Comparison of ENCODE assay signal across 12 mouse cellular contexts in genomic region chr2:31500292-31501204, GRCm38 (mm10). TPM values are rescaled to one million over a fixed set of nuclear protein-coding genes. Genes with fewer than 3 reads are reported as not detected.
DNase-seq lines count a peak whose midpoint lies in the region; ATAC-seq and TF ChIP-seq lines count a peak whose summit lies in the region.
"Had no signal": no experiment of that assay in that cellular context is flagged by ENCODE, and none has a peak within 500 bp of the region (broad histone marks: within the 10 kb centered on the region; RNA-seq: fewer than 3 reads in every experiment).

No protein-coding gene starts in this region.

- peak overlapping the region; percentile 22 for H3K4me2 ChIP-seq in embryonic facial prominence, embryonic 13.5 days
- no peak overlapping the region for H3K4me2 ChIP-seq in hindbrain, embryonic 14.5 days (replicated peaks)
- no peak overlapping the region for H3K4me2 ChIP-seq in midbrain, embryonic 16.5 days (ENCODE audit: low read length)
- H3K4me2 ChIP-seq: limb, embryonic 13.5 days had no signal

- H3K9ac ChIP-seq in embryonic facial prominence, embryonic 13.5 days = no peak overlapping the region
- H3K9ac ChIP-seq in hindbrain, embryonic 14.5 days = no peak overlapping the region
- H3K9ac ChIP-seq in midbrain, embryonic 16.5 days (ENCODE audit: low read depth, low read length) = no peak overlapping the region

- TF ChIP-seq POLR2A in brain, embryonic 14.5 days (IDR thresholded peaks at IDR 0.05; ENCODE audit: borderline replicate concordance, extremely low read depth, insufficient read depth, insufficient read length, poor library complexity, severe bottlenecking) = no peak

- no peak for ATAC-seq in embryonic facial prominence, embryonic 13.5 days (ENCODE audit: insufficient number of reproducible peaks, insufficient read depth, low FRiP score, low TSS enrichment, low read depth)
- ATAC-seq in hindbrain, embryonic 14.5 days (ENCODE audit: low FRiP score) = peak; percentile 39; the same call in 1 of the 2 replicates
- peak; percentile 36; the same call in 1 of the 2 replicates for ATAC-seq in midbrain, embryonic 16.5 days
- no peak for ATAC-seq in monocyte, adult 5-6 weeks (replicated peaks; ENCODE audit: insufficient number of reproducible peaks, low FRiP score, low TSS enrichment, poor library complexity, severe bottlenecking)
- ATAC-seq: CD4-positive, CD25-positive, alpha-beta regulatory T cell, adult 4 months had no signal

- H3K27ac ChIP-seq in embryonic facial prominence, embryonic 13.5 days = no peak overlapping the region
- no peak overlapping the region for H3K27ac ChIP-seq in hindbrain, embryonic 14.5 days
- H3K27ac ChIP-seq in midbrain, embryonic 16.5 days (ENCODE audit: low read length) = no peak overlapping the region
- H3K27ac ChIP-seq: limb, embryonic 13.5 days had no signal

- DNase-seq in brain, embryonic 14.5 days (ENCODE audit: low read depth) = peak; percentile 89
- peak; percentile 48 for DNase-seq in hindbrain, embryonic 14.5 days (ENCODE audit: low spot score)
- DNase-seq in lung, postnatal 36 days = no peak
- DNase-seq in layer of hippocampus, adult 9-11 months = no peak
- DNase-seq: cerebellum, adult 8-10 months; kidney, adult 2 months; lung, postnatal 10 days had no signal

- no peak for TF ChIP-seq CTCF in brain, embryonic 14.5 days (IDR thresholded peaks at IDR 0.05; ENCODE audit: borderline replicate concordance, extremely low read depth, insufficient read depth, insufficient read length)

- H3K27me3 ChIP-seq in embryonic facial prominence, embryonic 13.5 days = peaks cover 70% of the 10 kb centered on the region
- H3K27me3 ChIP-seq in hindbrain, embryonic 14.5 days (ENCODE audit: control insufficient read depth, insufficient read depth, low read length) = peaks cover 76% of the 10 kb centered on the region
- H3K27me3 ChIP-seq in midbrain, embryonic 16.5 days (ENCODE audit: control insufficient read depth, insufficient read depth, low read depth, low read length) = peaks cover 21% of the 10 kb centered on the region

- no peaks in the 10 kb centered on the region for H3K36me3 ChIP-seq in embryonic facial prominence, embryonic 13.5 days
- no peaks in the 10 kb centered on the region for H3K36me3 ChIP-seq in hindbrain, embryonic 14.5 days (replicated peaks; ENCODE audit: control insufficient read depth, insufficient read depth)
- H3K36me3 ChIP-seq in midbrain, embryonic 16.5 days (ENCODE audit: control insufficient read depth, insufficient read depth, low read length) = no peaks in the 10 kb centered on the region
- H3K36me3 ChIP-seq: limb, embryonic 13.5 days had no signal

- no peak overlapping the region for H3K4me3 ChIP-seq in embryonic facial prominence, embryonic 13.5 days
- H3K4me3 ChIP-seq in hindbrain, embryonic 14.5 days (replicated peaks; ENCODE audit: low read length) = no peak overlapping the region
- H3K4me3 ChIP-seq in midbrain, embryonic 16.5 days (ENCODE audit: low read depth, low read length) = no peak overlapping the region
- H3K4me3 ChIP-seq: limb, embryonic 13.5 days had no signal

- H3K9me3 ChIP-seq in embryonic facial prominence, embryonic 13.5 days = no peaks in the 10 kb centered on the region
- H3K9me3 ChIP-seq in hindbrain, embryonic 14.5 days (ENCODE audit: control insufficient read depth, low read length) = no peaks in the 10 kb centered on the region
- no peaks in the 10 kb centered on the region for H3K9me3 ChIP-seq in midbrain, embryonic 16.5 days (replicated peaks; ENCODE audit: control insufficient read depth, low read length, poor library complexity, severe bottlenecking)
- H3K9me3 ChIP-seq: limb, embryonic 13.5 days had no signal

- peaks cover 58% of the 10 kb centered on the region for H3K4me1 ChIP-seq in embryonic facial prominence, embryonic 13.5 days
- peaks cover 59% of the 10 kb centered on the region for H3K4me1 ChIP-seq in hindbrain, embryonic 14.5 days (replicated peaks; ENCODE audit: control insufficient read depth, insufficient read depth, low read length)
- peaks cover 30% of the 10 kb centered on the region for H3K4me1 ChIP-seq in midbrain, embryonic 16.5 days (ENCODE audit: control insufficient read depth, insufficient read depth, low read length)

- 36% methylated on average over 24 of the region's 24 CpGs for WGBS in embryonic facial prominence, embryonic 13.5 days
- WGBS in hindbrain, embryonic 14.5 days = 30% methylated on average over 24 of the region's 24 CpGs
- WGBS in midbrain, embryonic 16.5 days = 40% methylated on average over 24 of the region's 24 CpGs

RNA-seq across cellular contexts. Expression of gene Ass1, which starts 30.5 kb away (rescaled TPM):
- polyA plus RNA-seq in brain, embryonic 14.5 days (2012; rRNA removed) = 6.8 and 8.5 TPM in 2 replicates
- 14.1 and 15.3 TPM in 2 replicates for polyA plus RNA-seq in embryonic facial prominence, embryonic 13.5 days (2015; fragmentation: Nextera tagmentation; extraction: Ambion mirVana)
- polyA plus RNA-seq in hindbrain, embryonic 14.5 days (2014; fragmentation: Nextera tagmentation; extraction: Ambion mirVana) = 6.1 and 8.0 TPM in 2 replicates
- polyA plus RNA-seq in midbrain, embryonic 16.5 days (2015; fragmentation: Nextera tagmentation; extraction: Ambion mirVana) = 10.3 and 12.0 TPM in 2 replicates
- 13.5 to 30.9 TPM (median 19.7 TPM) in 3 replicates for total RNA-seq in monocyte, adult 5-6 weeks (2017)

Comparison
In these comparisons a context has a peak if more than half of its experiments do, and no peak if none do; other contexts are left out.
1. DNase-seq: peak in brain, embryonic 14.5 days (single experiment) and hindbrain, embryonic 14.5 days (single experiment); none in lung, postnatal 36 days (single experiment) and layer of hippocampus, adult 9-11 months (single experiment).
2. ATAC-seq: peak in hindbrain, embryonic 14.5 days (single experiment) and midbrain, embryonic 16.5 days (single experiment); none in embryonic facial prominence, embryonic 13.5 days (single experiment) and monocyte, adult 5-6 weeks (single experiment).